Mouse (Mus musculus) embryonic fibroblast, embryonic 13.5 days (primary cell): ENCODE measurements around the gene Col6a1.

Source experiments
- CTCF ChIP-seq: IDR thresholded peaks from 2 replicates; pipeline ENCODE4 v1.5.1; 2011; ENCODE audit warnings: mild to moderate bottlenecking, control low read depth, low read length, moderate library complexity, borderline replicate concordance; ENCODE audit not compliant: insufficient read depth
- POLR2A ChIP-seq: IDR thresholded peaks from 2 replicates; pipeline ENCODE4 v1.6.1; 2011; ENCODE audit warnings: low read depth, mild to moderate bottlenecking, control low read depth, low read length, moderate library complexity

DNA sequence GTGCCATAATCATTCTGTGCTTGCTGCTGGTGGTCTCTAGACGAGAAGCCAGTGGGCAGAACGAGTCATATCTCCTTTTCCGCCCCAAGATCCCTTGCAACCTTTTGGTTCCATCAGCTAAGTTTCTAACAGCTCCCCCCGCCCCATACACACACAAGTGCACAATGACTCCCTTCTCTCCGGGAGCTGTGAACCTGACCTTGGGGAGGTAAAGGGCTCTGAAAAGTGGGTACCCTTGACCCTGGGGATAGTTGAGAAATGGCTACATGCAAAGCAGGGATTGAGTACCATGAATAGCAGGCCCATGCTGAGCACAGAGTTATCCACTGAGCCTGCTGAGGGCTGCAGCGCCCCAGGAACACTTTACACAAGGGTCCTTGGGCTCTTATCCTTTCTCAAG, 6.4 kb upstream of the Col6a1 start:
- no peak for TF ChIP-seq POLR2A
- no peak for TF ChIP-seq CTCF
